Mouse (Mus musculus) lung, adult 2 months (tissue): Measurements from ENCODE around the gene Uvrag.

Source experiments
- CTCF ChIP-seq: fragments of 200-500 bp; IDR thresholded peaks from 2 replicates; pipeline ENCODE4 v1.5.1; 2011; ENCODE audit warnings: mild to moderate bottlenecking, low read length, control low read depth; ENCODE audit not compliant: insufficient read depth
- POLR2A ChIP-seq: fragments of 200-500 bp; IDR thresholded peaks from 2 replicates; pipeline ENCODE4 v1.6.1; 2011; ENCODE audit warnings: low read depth, mild to moderate bottlenecking, control low read depth, low read length, borderline replicate concordance; ENCODE audit errors: extremely low read depth

GRCm38 (mm10) chr7:98894305-98894704 is 246.6 kb downstream of the Uvrag start:
- TF ChIP-seq CTCF, result no peak
- TF ChIP-seq POLR2A, result no peak
